Mouse (Mus musculus) heart, embryonic 13.5 days (tissue): ENCODE results near the gene Baz1b. TPM values are rescaled to one million over a fixed set of nuclear protein-coding genes. Genes with fewer than 3 reads are reported as not detected.
"Not testable (repeated sequence)": the region's sequence is repeated elsewhere in the genome, so short reads cannot be mapped to it uniquely, and the experiment has no call there.

ENCODE experiments used
- ATAC-seq: fragments of 200-750 bp; cut with Nextera tagmentation; 2 replicates; pipeline ENCODE4 v1.8.0; 2017; ENCODE audit warnings: moderate TSS enrichment; ENCODE audit not compliant: insufficient number of reproducible peaks, low FRiP score, low TSS enrichment; ENCODE audit errors: extremely low read depth
- H3K27ac ChIP-seq: fragments of 300-500 bp; sonication (generic); replicated peaks from 2 replicates; pipeline ENCODE4 v1.5.1; 2015; ENCODE audit warnings: moderate library complexity, mild to moderate bottlenecking, inconsistent platforms
- H3K27me3 ChIP-seq: fragments of 300-500 bp; sonication (generic); replicated peaks from 2 replicates; pipeline ENCODE4 v1.6.1; 2015; ENCODE audit warnings: mild to moderate bottlenecking, inconsistent platforms
- H3K36me3 ChIP-seq: fragments of 300-500 bp; sonication (generic); 2 replicates; pipeline ENCODE4 v1.6.1; 2015; ENCODE audit warnings: mild to moderate bottlenecking, inconsistent platforms
- H3K4me1 ChIP-seq: fragments of 300-500 bp; sonication (generic); 2 replicates; pipeline ENCODE4 v1.6.1; 2015; ENCODE audit warnings: inconsistent platforms
- H3K4me2 ChIP-seq: fragments of 300-500 bp; sonication (generic); 2 replicates; pipeline ENCODE4 v1.6.1; 2015; ENCODE audit warnings: inconsistent platforms, mild to moderate bottlenecking, moderate library complexity
- H3K4me3 ChIP-seq: fragments of 300-500 bp; sonication (generic); 2 replicates; pipeline ENCODE4 v1.5.1; 2015; ENCODE audit warnings: moderate library complexity, mild to moderate bottlenecking, inconsistent platforms
- H3K9ac ChIP-seq: fragments of 300-500 bp; sonication (generic); 2 replicates; pipeline ENCODE4 v1.6.1; 2015; ENCODE audit warnings: inconsistent platforms, mild to moderate bottlenecking, moderate library complexity
- H3K9me3 ChIP-seq: fragments of 300-500 bp; sonication (generic); 2 replicates; pipeline ENCODE4 v1.6.1; 2016; ENCODE audit warnings: inconsistent platforms
- WGBS: fragments of 180-500 bp; shearing (Covaris S2); methylation state at CpG from one replicate; pipeline ENCODE4 v1.1.7; 2015; ENCODE audit warnings: mixed read lengths; 5-methylcytosine and 5-hydroxymethylcytosine counted together
- polyA plus RNA-seq: library from polyadenylated mRNA; unstranded; fragments of >200 nt; fragmentation: Nextera tagmentation; extraction: Ambion mirVana; gene quantifications from 2 replicates; pipeline ENCODE4 v1.2.1, GENCODE M21; 2015

Gene Baz1b
- polyA plus RNA-seq, 1 experiment from 2014 or later = 21.9 TPM

DNA sequence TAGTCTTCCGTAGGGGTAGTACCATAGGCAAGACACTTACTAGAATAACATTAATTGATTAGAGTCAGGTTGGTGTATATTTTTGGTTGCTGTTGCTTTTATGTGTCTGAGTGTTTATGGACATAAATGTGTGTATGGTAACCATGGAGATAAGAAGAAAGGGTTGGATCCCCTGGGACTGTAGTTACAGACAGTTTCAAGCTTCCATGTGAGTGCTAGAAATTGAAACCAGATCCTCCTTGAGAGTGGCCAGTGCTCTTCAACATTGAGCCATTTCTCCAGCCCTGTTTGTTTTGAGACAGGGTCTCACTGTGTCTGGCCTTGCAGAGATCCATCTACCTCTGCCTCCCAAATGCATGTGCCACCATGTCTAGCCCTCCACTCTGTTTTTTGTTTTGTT lies 5.4 kb downstream of the Baz1b start:
- Histone ChIP-seq H3K9me3 (no peaks in the 10 kb centered on the region), H3K9ac (peak overlapping the region; percentile 40; the same call in 1 of the 2 replicates), H3K4me1 (peaks cover 50% of the 10 kb centered on the region), H3K27ac (no peak overlapping the region), H3K36me3 (peaks cover 74% of the 10 kb centered on the region), H3K27me3 (no peaks in the 10 kb centered on the region), H3K4me2 (no peak overlapping the region), H3K4me3 (no peak overlapping the region)
- WGBS = 83% methylated on average over 1 of the region's 1 CpGs
- no peak for ATAC-seq

GRCm38 (mm10) chr5:135196367-135196766 lies 9.3 kb downstream of the Baz1b start:
- no peak overlapping the region for H3K4me3 ChIP-seq
- H3K4me1 ChIP-seq = peaks cover 32% of the 10 kb centered on the region
- no peak overlapping the region for H3K4me2 ChIP-seq
- H3K9me3 ChIP-seq = no peaks in the 10 kb centered on the region
- no peaks in the 10 kb centered on the region for H3K27me3 ChIP-seq
- H3K9ac ChIP-seq = no peak overlapping the region
- no peak overlapping the region for H3K27ac ChIP-seq
- H3K36me3 ChIP-seq = peaks cover 92% of the 10 kb centered on the region
- ATAC-seq = no peak
- WGBS = 73% methylated on average over 6 of the region's 6 CpGs

GRCm38 (mm10) chr5:135202763-135203162 lies 15.7 kb downstream of the Baz1b start:
- H3K4me3 ChIP-seq = no peak overlapping the region
- no peak overlapping the region for H3K9ac ChIP-seq
- H3K9me3 ChIP-seq = no peaks in the 10 kb centered on the region
- 41% methylated on average over 3 of the region's 3 CpGs for WGBS
- no peak overlapping the region for H3K4me2 ChIP-seq
- H3K27me3 ChIP-seq = no peaks in the 10 kb centered on the region
- H3K27ac ChIP-seq = 0 out of 2 replicates have a peak overlapping the region, but pooled peaks have one; percentile 16
- peaks cover 8% of the 10 kb centered on the region; the same call in 1 of the 2 replicates for H3K4me1 ChIP-seq
- ATAC-seq = no peak
- peaks cover 84% of the 10 kb centered on the region for H3K36me3 ChIP-seq

GRCm38 (mm10) chr5:135208197-135208596 lies 21.1 kb downstream of the Baz1b start:
- Histone ChIP-seq H3K9me3 (no peaks in the 10 kb centered on the region), H3K36me3 (peaks cover 96% of the 10 kb centered on the region), H3K9ac (no peak overlapping the region), H3K27ac (no peak overlapping the region), H3K4me2 (no peak overlapping the region), H3K4me1 (no peaks in the 10 kb centered on the region), H3K27me3 (no peaks in the 10 kb centered on the region), H3K4me3 (no peak overlapping the region)
- whole genome bisulfite sequencing = 92% methylated on average over 1 of the region's 1 CpGs
- ATAC-seq = no peak

DNA sequence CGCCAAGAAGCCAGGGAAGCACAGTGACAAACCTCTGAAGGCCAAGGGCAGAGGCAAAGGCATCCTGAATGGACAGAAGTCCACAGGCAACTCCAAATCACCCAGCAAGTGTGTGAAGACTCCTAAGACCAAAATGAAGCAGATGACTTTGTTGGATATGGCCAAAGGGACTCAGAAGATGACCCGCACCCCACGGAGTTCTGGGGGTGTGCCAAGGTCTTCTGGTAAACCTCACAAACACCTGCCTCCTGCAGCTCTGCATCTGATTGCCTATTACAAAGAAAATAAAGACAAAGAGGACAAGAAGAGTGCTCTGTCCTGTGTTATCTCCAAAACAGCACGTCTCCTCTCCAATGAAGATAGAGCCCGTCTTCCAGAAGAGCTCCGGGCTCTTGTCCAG lies 29.8 kb downstream of the Baz1b start:
- Histone ChIP-seq H3K27ac (no peak overlapping the region), H3K9me3 (no peaks in the 10 kb centered on the region), H3K9ac (no peak overlapping the region), H3K36me3 (peaks cover 99% of the 10 kb centered on the region), H3K27me3 (no peaks in the 10 kb centered on the region), H3K4me1 (peaks cover 5% of the 10 kb centered on the region; the same call in 1 of the 2 replicates), H3K4me3 (no peak overlapping the region), H3K4me2 (no peak overlapping the region)
- 61% methylated on average over 6 of the region's 6 CpGs for WGBS
- ATAC-seq = no peak

DNA sequence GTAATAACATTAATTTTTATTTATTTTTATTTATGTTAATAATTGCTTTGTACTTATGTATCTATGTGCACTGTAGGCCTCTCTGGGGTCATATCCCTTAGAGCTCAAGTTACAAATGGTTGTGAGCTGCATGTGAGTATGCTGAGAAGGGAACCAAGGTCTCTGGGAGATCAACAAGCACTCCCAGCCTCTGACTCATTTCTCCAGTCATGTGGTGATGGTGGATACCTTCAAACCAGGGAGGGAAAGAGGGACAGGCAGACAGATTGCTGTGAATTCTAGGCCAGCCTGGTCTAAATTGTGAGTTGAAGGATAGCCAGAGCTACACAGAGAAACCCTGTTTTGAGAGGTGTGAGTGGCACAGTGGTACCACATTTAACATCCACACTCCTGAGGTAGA lies 33.9 kb downstream of the Baz1b start:
- Histone ChIP-seq H3K36me3 (peaks cover 96% of the 10 kb centered on the region), H3K9me3 (no peaks in the 10 kb centered on the region), H3K4me2 (no peak overlapping the region), H3K9ac (no peak overlapping the region), H3K27ac (no peak overlapping the region), H3K4me1 (peaks cover 5% of the 10 kb centered on the region; the same call in 1 of the 2 replicates), H3K4me3 (no peak overlapping the region), H3K27me3 (no peaks in the 10 kb centered on the region)
- no peak for ATAC-seq

DNA sequence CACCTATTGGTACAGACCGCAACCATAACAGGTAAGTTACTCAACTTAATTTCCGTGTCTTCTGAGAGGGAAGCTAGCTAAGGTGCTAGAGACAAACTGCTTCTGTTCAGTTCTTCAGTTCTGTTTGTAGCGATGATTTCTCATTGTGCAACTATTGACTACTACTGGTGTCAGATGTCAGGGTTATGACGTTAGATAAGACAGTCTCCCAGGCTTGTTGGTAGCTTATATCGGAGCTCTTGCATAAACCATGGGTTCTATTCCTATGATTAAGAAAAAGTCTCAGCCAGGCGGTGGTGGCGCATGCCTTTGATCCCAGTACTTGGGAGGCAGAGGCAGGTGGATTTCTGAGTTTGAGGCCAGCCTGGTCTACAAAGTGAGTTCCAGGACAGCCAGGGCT lies 35.0 kb downstream of the Baz1b start:
- 0 out of 2 replicates have a peak, but pooled peaks cover 3% of the 10 kb centered on the region for H3K4me1 ChIP-seq
- WGBS = 92% methylated on average over 7 of the region's 7 CpGs
- H3K4me2 ChIP-seq = no peak overlapping the region
- no peak overlapping the region for H3K27ac ChIP-seq
- H3K9me3 ChIP-seq = no peaks in the 10 kb centered on the region
- H3K9ac ChIP-seq = no peak overlapping the region
- ATAC-seq = no peak
- H3K27me3 ChIP-seq = no peaks in the 10 kb centered on the region
- H3K36me3 ChIP-seq = peaks cover 94% of the 10 kb centered on the region
- no peak overlapping the region for H3K4me3 ChIP-seq

DNA sequence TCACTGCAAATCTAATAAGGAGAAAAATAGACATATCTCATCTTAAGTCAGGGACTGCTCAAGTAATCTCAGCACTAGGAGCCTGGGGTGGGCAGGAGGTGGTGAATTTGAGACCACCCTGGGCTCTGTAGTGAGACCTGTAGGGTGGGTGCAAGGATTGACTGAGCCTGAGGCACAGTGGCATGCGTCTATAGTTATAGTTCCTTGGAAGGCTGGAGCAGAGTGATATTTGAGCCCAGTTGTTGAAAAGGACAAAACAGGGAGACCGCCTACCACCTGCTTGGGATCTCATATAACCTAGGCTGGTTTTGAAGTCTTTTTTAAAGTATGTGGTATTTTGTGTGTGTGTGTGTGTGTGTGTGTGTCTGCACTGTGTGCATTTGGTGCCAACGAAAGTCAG lies 37.1 kb downstream of the Baz1b start:
- no peak overlapping the region for H3K4me2 ChIP-seq
- no peak overlapping the region for H3K27ac ChIP-seq
- H3K9ac ChIP-seq = no peak overlapping the region
- no peak overlapping the region for H3K4me3 ChIP-seq
- no peaks in the 10 kb centered on the region for H3K4me1 ChIP-seq
- ATAC-seq = no peak
- no peaks in the 10 kb centered on the region for H3K27me3 ChIP-seq
- WGBS = 95% methylated on average over 3 of the region's 3 CpGs
- H3K36me3 ChIP-seq = peaks cover 93% of the 10 kb centered on the region
- no peaks in the 10 kb centered on the region for H3K9me3 ChIP-seq

DNA sequence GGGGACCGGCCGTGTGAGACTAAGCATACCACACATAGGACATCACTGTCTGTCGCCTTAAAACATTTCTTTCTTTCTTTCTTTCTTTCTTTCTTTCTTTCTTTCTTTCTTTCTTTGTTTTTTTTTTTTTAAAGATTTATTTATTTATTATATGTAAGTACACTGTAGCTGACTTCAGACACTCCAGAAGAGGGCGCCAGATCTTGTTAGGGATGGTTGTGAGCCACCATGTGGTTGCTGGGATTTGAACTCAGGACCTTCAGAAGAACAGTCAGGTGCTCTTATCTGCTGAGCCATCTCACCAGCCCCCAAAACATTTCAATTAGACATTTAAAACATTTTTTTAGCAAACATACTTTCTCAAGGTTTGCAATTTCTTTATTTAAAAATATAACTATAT lies 38.8 kb downstream of the Baz1b start:
- H3K36me3 ChIP-seq = peaks cover 93% of the 10 kb centered on the region
- H3K27ac ChIP-seq, H3K4me1 ChIP-seq, H3K4me2 ChIP-seq, H3K27me3 ChIP-seq, H3K9me3 ChIP-seq, H3K9ac ChIP-seq, H3K4me3 ChIP-seq, ATAC-seq: not testable (repeated sequence)
- WGBS = 93% methylated on average over 4 of the region's 4 CpGs

- Histone ChIP-seq H3K4me1 (no peaks in the 10 kb centered on the region), H3K9ac (no peak overlapping the region), H3K27me3 (no peaks in the 10 kb centered on the region), H3K4me2 (no peak overlapping the region), H3K9me3 (no peaks in the 10 kb centered on the region), H3K4me3 (no peak overlapping the region), H3K27ac (no peak overlapping the region), H3K36me3 (peaks cover 94% of the 10 kb centered on the region)
- 75% methylated on average over 4 of the region's 4 CpGs for WGBS
- no peak for ATAC-seq
Observed at GRCm38 (mm10) chr5:135230186-135230585, 43.1 kb downstream of the Baz1b start.

DNA sequence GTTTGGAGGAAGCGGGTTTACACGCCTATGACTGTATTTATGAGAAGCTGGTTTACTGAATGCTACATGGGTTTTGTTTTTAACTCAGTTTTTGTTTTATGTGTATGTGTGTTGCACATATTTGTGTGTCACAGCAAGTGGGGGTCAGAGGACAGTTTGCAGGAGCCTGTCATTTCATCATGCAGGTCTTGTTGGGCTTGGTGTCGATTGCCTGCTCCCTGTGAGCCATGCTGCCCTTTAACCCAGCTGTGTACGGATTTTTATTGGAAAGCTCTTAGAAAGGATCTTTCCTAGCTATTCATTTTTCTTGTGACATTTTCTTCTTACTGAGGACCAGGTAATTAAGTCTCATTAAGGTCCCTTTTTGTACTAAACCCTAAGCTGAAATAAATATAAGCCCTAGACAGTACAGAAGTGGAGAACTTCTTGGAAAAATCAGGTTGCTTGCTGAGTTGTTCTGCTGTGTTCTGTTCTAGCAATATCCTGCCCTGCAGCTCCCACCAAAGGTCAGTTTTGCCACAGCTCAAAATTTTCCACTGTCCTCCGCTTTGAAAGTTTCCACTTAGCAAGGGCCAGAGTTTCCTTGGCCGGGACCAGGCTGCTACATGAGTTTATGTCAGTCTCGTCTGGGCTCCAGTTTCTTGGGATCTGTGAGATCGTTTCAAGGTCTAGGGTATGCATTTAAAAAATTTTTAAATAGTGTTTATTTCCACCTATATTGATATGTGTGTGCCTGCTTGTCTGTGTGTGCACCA lies 46.3 kb downstream of the Baz1b start:
- Histone ChIP-seq H3K4me3 (no peak overlapping the region), H3K9me3 (no peaks in the 10 kb centered on the region), H3K36me3 (peaks cover 98% of the 10 kb centered on the region), H3K4me1 (no peaks in the 10 kb centered on the region), H3K4me2 (no peak overlapping the region), H3K27ac (no peak overlapping the region), H3K9ac (no peak overlapping the region), H3K27me3 (no peaks in the 10 kb centered on the region)
- whole genome bisulfite sequencing = 81% methylated on average over 8 of the region's 8 CpGs
- ATAC-seq = no peak

- Histone ChIP-seq H3K27ac (no peak overlapping the region), H3K36me3 (peaks cover 99% of the 10 kb centered on the region), H3K4me1 (peaks cover 24% of the 10 kb centered on the region), H3K4me3 (no peak overlapping the region), H3K4me2 (no peak overlapping the region), H3K27me3 (no peaks in the 10 kb centered on the region), H3K9ac (no peak overlapping the region), H3K9me3 (no peaks in the 10 kb centered on the region)
- ATAC-seq = no peak
- 47% methylated on average over 2 of the region's 2 CpGs for WGBS
Observed at GRCm38 (mm10) chr5:135236571-135236970, 49.5 kb downstream of the Baz1b start.
